Mouse (Mus musculus) kidney, postnatal 0 days (tissue): ENCODE results near the gene Cacna2d1. TPM values are rescaled to one million over a fixed set of nuclear protein-coding genes. Genes with fewer than 3 reads are reported as not detected.

Source experiments
- ATAC-seq: fragments of 200-750 bp; cut with Nextera tagmentation; replicated peaks from 2 replicates; pipeline ENCODE4 v1.8.0; 2017; ENCODE audit warnings: low read depth, moderate number of reproducible peaks, moderate TSS enrichment, moderate library complexity; ENCODE audit not compliant: low FRiP score
- DNase-seq: peaks from one replicate; pipeline ENCODE4 v3.0.0-alpha.2; 2016; ENCODE audit warnings: low spot score
- H3K27ac ChIP-seq: fragments of 300-500 bp; sonication (generic); 2 replicates; pipeline ENCODE4 v1.5.1; 2014; ENCODE audit warnings: mild to moderate bottlenecking
- H3K27me3 ChIP-seq: fragments of 300-500 bp; sonication (generic); 2 replicates; pipeline ENCODE4 v1.6.1; 2014; ENCODE audit warnings: low read length, mixed read lengths; ENCODE audit not compliant: insufficient read depth
- H3K36me3 ChIP-seq: fragments of 300-500 bp; sonication (generic); 2 replicates; pipeline ENCODE4 v1.6.1; 2014; ENCODE audit warnings: low read length, mixed read lengths; ENCODE audit not compliant: insufficient read depth
- H3K4me1 ChIP-seq: fragments of 300-500 bp; sonication (generic); replicated peaks from 2 replicates; pipeline ENCODE4 v1.6.1; 2014; ENCODE audit warnings: antibody characterized with exemption, low read length, mixed read lengths; ENCODE audit not compliant: insufficient read depth
- H3K4me2 ChIP-seq: fragments of 300-500 bp; sonication (generic); 2 replicates; pipeline ENCODE4 v1.6.1; 2014; ENCODE audit warnings: mild to moderate bottlenecking, low read length, moderate library complexity, mixed read lengths
- H3K4me3 ChIP-seq: fragments of 300-500 bp; sonication (generic); replicated peaks from 2 replicates; pipeline ENCODE4 v1.5.1; 2014; ENCODE audit warnings: low read depth, low read length
- H3K9ac ChIP-seq: fragments of 300-500 bp; sonication (generic); 2 replicates; pipeline ENCODE4 v1.6.1; 2014; ENCODE audit warnings: low read depth, low read length
- H3K9me3 ChIP-seq: fragments of 300-500 bp; sonication (generic); replicated peaks from 2 replicates; pipeline ENCODE4 v1.6.1; 2016; ENCODE audit warnings: low read length, inconsistent platforms, mixed read lengths
- CTCF ChIP-seq: IDR thresholded peaks from 2 replicates; pipeline ENCODE4 v1.5.1; 2016; ENCODE audit warnings: antibody characterized with exemption, low read depth, mild to moderate bottlenecking, moderate library complexity
- WGBS: fragments of 180-500 bp; shearing (Covaris S2); extraction: QIAGEN DNeasy Blood & Tissue Kit; methylation state at CpG from one replicate; pipeline ENCODE4 v1.1.7; 2014; 5-methylcytosine and 5-hydroxymethylcytosine counted together
- polyA plus RNA-seq: library from polyadenylated mRNA; unstranded; fragments of >200 nt; fragmentation: Nextera tagmentation; extraction: Ambion mirVana; gene quantifications from 2 replicates; pipeline ENCODE4 v1.2.1, GENCODE M21; 2015

Gene Cacna2d1
- polyA plus RNA-seq, 1 experiment from 2014 or later = 9.7 TPM

- Histone ChIP-seq H3K4me1 (no peaks in the 10 kb centered on the region), H3K27me3 (no peaks in the 10 kb centered on the region), H3K27ac (no peak overlapping the region), H3K36me3 (no peaks in the 10 kb centered on the region), H3K9ac (no peak overlapping the region), H3K4me3 (no peak overlapping the region), H3K4me2 (no peak overlapping the region), H3K9me3 (no peaks in the 10 kb centered on the region)
- ATAC-seq = no peak
- TF ChIP-seq CTCF = no peak
- DNase-seq = no peak
Observed at GRCm38 (mm10) chr5:16063273-16063672, 128.8 kb downstream of the Cacna2d1 start.

GRCm38 (mm10) chr5:16063949-16064348, 129.5 kb downstream of the Cacna2d1 start:
- H3K9ac ChIP-seq = no peak overlapping the region
- H3K27ac ChIP-seq = no peak overlapping the region

GRCm38 (mm10) chr5:16065816-16066215, 131.3 kb downstream of the Cacna2d1 start:
- H3K4me3 ChIP-seq = no peak overlapping the region
- ATAC-seq (no peak), DNase-seq (no peak)

More at GRCm38 (mm10) chr5:16063949-16064348, 129.5 kb downstream of the Cacna2d1 start:
- Histone ChIP-seq H3K36me3 (no peaks in the 10 kb centered on the region), H3K9me3 (no peaks in the 10 kb centered on the region), H3K4me1 (no peaks in the 10 kb centered on the region), H3K27me3 (no peaks in the 10 kb centered on the region), H3K4me2 (no peak overlapping the region), H3K4me3 (no peak overlapping the region)
- WGBS = 46% methylated on average over 3 of the region's 3 CpGs
- DNase-seq (no peak), ATAC-seq (no peak)
- no peak for TF ChIP-seq CTCF

GRCm38 (mm10) chr5:16082253-16082652, 147.8 kb downstream of the Cacna2d1 start:
- Histone ChIP-seq H3K27ac (no peak overlapping the region), H3K27me3 (no peaks in the 10 kb centered on the region), H3K4me3 (no peak overlapping the region), H3K36me3 (no peaks in the 10 kb centered on the region), H3K4me2 (no peak overlapping the region), H3K9me3 (no peaks in the 10 kb centered on the region), H3K4me1 (no peaks in the 10 kb centered on the region), H3K9ac (no peak overlapping the region)
- ATAC-seq = no peak
- no peak for TF ChIP-seq CTCF
- no peak for DNase-seq
- WGBS = 88% methylated on average over 2 of the region's 2 CpGs

More at GRCm38 (mm10) chr5:16065816-16066215, 131.3 kb downstream of the Cacna2d1 start:
- H3K36me3 ChIP-seq = no peaks in the 10 kb centered on the region
- H3K27me3 ChIP-seq = no peaks in the 10 kb centered on the region
- no peaks in the 10 kb centered on the region for H3K4me1 ChIP-seq
- H3K27ac ChIP-seq = no peak overlapping the region
- no peak overlapping the region for H3K4me2 ChIP-seq
- no peaks in the 10 kb centered on the region for H3K9me3 ChIP-seq
- 64% methylated on average over 4 of the region's 4 CpGs for WGBS
- no peak for TF ChIP-seq CTCF
- no peak overlapping the region for H3K9ac ChIP-seq

GRCm38 (mm10) chr5:16086979-16087902, 152.8 kb downstream of the Cacna2d1 start:
- Histone ChIP-seq H3K4me1 (no peaks in the 10 kb centered on the region), H3K4me2 (no peak overlapping the region), H3K27me3 (no peaks in the 10 kb centered on the region), H3K9ac (no peak overlapping the region), H3K36me3 (no peaks in the 10 kb centered on the region), H3K9me3 (no peaks in the 10 kb centered on the region), H3K27ac (no peak overlapping the region), H3K4me3 (no peak overlapping the region)
- TF ChIP-seq CTCF = no peak
- ATAC-seq (no peak), DNase-seq (no peak)
- 76% methylated on average over 10 of the region's 10 CpGs for WGBS

- 93% methylated on average over 2 of the region's 2 CpGs for WGBS
- TF ChIP-seq CTCF = no peak
- Histone ChIP-seq H3K27ac (no peak overlapping the region), H3K4me1 (no peaks in the 10 kb centered on the region), H3K9me3 (no peaks in the 10 kb centered on the region), H3K4me2 (no peak overlapping the region), H3K9ac (no peak overlapping the region), H3K4me3 (no peak overlapping the region), H3K27me3 (no peaks in the 10 kb centered on the region), H3K36me3 (no peaks in the 10 kb centered on the region)
- ATAC-seq (no peak), DNase-seq (no peak)
Observed at GRCm38 (mm10) chr5:16087995-16088394, 153.5 kb downstream of the Cacna2d1 start.
